Mouse (Mus musculus) embryo, embryonic 10 days (tissue): ENCODE data around the gene Pitpnm2.

ENCODE experiments used
- DNase-seq: peaks from one replicate; pipeline ENCODE4 v3.0.0-alpha.2; 2015; ENCODE audit warnings: low spot score

The Pitpnm2 gene

GRCm38 (mm10) chr5:124249614-124250591, at the start of gene Pitpnm2:
Gene Pitpnm2 (minus strand): TSS chr5:124249760.
- DNase-seq, result peak; percentile 70

- peak; percentile 50 for DNase-seq
Measured at GRCm38 (mm10) chr5:124299307-124299706, 49.7 kb upstream of the Pitpnm2 start.

GRCm38 (mm10) chr5:124296475-124296874, 46.9 kb upstream of the Pitpnm2 start:
- no peak for DNase-seq

GRCm38 (mm10) chr5:124293967-124294366, 44.4 kb upstream of the Pitpnm2 start:
- no peak for DNase-seq

- no peak for DNase-seq
Measured at GRCm38 (mm10) chr5:124290216-124290615, 40.7 kb upstream of the Pitpnm2 start.

GRCm38 (mm10) chr5:124287616-124288247, 38.2 kb upstream of the Pitpnm2 start:
- no peak for DNase-seq

- peak; percentile 50 for DNase-seq
Measured at GRCm38 (mm10) chr5:124284330-124284729, 34.8 kb upstream of the Pitpnm2 start.

- DNase-seq, result no peak
Measured at GRCm38 (mm10) chr5:124282854-124283253, 33.3 kb upstream of the Pitpnm2 start.

GRCm38 (mm10) chr5:124270226-124270625, 20.7 kb upstream of the Pitpnm2 start:
- no peak for DNase-seq

- no peak for DNase-seq
Measured at GRCm38 (mm10) chr5:124269661-124270060, 20.1 kb upstream of the Pitpnm2 start.

GRCm38 (mm10) chr5:124267652-124268051, 18.1 kb upstream of the Pitpnm2 start:
- DNase-seq, result no peak

- no peak for DNase-seq
Measured at GRCm38 (mm10) chr5:124266821-124267220, 17.3 kb upstream of the Pitpnm2 start.

GRCm38 (mm10) chr5:124263246-124263645, 13.7 kb upstream of the Pitpnm2 start:
- no peak for DNase-seq

- no peak for DNase-seq
Measured at GRCm38 (mm10) chr5:124262090-124262489, 12.5 kb upstream of the Pitpnm2 start.

- no peak for DNase-seq
Measured at GRCm38 (mm10) chr5:124259133-124259532, 9.6 kb upstream of the Pitpnm2 start.

GRCm38 (mm10) chr5:124258026-124258425, 8.5 kb upstream of the Pitpnm2 start:
- no peak for DNase-seq

- DNase-seq, result no peak
Measured at GRCm38 (mm10) chr5:124255141-124255540, 5.6 kb upstream of the Pitpnm2 start.

GRCm38 (mm10) chr5:124253555-124253954, 4.0 kb upstream of the Pitpnm2 start:
- no peak for DNase-seq

- no peak for DNase-seq
Measured at GRCm38 (mm10) chr5:124252580-124253320, 3.2 kb upstream of the Pitpnm2 start.

- DNase-seq, result no peak
Measured at GRCm38 (mm10) chr5:124251070-124251469, 1.5 kb upstream of the Pitpnm2 start.

GRCm38 (mm10) chr5:124248845-124249613, 531 bp downstream of the Pitpnm2 start:
- DNase-seq, result peak; percentile 60
